Mouse (Mus musculus) layer of hippocampus, adult 9-11 months (tissue): ENCODE results near the gene Ccl25.
A peak's percentile ranks its signal among the peaks of the same experiment; 100 is the strongest.

Experiments
- DNase-seq: peaks from one replicate; pipeline ENCODE4 v3.0.0; 2022

Ccl25 gene

DNA sequence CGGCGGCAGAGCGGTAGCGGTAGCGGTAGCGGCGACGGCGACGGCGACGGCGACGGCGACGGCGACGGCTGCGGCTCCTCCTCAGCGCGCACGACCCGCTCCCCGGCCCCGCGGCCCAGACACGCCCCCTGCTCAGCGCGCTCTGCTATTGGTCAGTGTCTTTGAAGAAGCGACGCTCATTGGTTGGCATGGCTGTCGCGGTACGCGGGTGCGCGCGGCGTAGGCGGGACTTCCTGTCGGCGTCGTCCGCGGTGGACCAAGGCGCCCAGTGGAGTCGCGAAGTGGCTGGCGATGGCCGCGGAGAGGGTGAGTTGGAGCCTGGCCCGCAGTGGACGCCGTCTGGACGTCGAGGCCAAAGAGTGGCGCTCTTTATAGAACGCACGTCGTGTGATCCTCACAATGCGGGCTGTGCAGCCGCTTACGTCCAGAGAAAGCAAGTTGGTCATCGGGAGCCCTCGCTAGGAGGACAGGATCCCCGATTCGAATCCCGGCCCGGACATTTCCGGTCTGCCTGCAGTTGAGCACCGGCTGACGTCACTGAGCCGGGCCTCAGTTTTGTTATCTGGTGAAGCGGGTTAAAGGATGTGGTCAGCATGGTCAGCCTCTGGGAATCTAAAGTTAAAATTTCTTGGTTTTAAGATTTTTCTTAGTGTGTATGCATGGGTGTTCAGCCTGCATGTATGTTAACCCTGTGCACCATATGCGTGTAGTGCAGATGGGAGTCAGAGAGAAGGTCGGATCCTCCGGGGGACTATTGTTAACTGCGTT, at the start of gene Ccl25, which contains the start of gene Elavl1:
Gene Ccl25, plus strand, starts transcription at position 228 of the 768 bp plus-strand sequence.
Gene Elavl1, minus strand, starts transcription at position 431 of the 768 bp plus-strand sequence.
- peak; percentile 98 for DNase-seq

DNA sequence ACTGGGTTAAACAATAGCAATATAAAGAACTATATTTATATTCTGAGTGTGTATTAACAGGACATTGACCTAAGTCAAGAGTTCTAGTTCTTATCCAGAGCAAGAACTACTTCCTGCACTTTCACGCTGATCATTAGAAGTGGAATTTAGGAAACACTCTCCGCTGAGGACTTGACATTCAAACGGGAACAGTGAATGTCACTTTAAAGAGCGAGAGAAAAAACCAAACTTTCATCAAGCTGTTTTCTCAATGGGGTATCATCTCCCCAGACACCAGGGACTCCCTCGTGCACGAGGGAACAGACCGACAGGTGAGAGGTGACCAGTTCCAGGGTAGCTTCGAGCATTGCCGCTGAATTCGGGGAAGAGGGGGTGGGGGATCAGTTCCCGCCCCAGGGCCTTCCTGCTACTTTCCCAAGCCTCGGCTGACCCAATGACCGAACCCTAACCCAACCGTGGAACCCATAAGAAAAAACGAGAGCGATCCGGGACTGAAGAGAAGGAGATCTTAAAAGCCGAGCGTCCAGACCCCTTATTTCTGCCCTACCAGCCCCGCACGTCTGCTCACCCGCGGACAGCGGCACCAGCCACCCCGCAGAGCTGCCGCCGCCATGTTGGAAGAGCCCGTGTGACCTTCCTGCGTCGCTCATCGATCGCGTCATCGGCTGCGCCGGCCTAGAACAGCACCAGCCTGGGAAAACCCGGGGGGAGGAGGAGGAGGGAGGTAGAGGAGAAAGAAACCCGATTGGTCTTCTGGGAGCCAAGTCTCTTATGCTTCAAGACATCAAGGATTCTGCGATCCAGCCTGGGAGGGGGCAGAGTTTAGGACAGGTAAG, 49.5 kb upstream of the Ccl25 start, which contains the start of gene Timm44:
Gene Timm44, minus strand, starts transcription at position 639 of the 836 bp plus-strand sequence.
- DNase-seq = peak; percentile 97

DNA sequence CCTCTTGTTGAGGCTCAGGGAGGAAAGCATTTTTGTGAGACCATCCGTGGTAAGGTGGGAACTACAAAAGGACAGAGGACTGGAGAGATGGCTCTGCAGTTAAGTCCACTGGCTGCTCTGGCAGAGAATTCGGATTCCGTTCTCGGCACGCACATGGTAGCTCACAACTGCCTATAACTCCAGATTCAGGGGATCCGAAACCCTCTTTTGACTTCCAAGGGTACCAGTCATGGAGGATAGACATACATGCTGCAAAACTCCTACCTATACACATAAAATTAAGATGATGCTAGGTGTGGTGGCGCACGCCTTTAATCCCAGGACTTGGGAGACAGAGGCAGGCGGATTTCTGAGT, 48.9 kb upstream of the Ccl25 start:
- DNase-seq = no peak

DNA sequence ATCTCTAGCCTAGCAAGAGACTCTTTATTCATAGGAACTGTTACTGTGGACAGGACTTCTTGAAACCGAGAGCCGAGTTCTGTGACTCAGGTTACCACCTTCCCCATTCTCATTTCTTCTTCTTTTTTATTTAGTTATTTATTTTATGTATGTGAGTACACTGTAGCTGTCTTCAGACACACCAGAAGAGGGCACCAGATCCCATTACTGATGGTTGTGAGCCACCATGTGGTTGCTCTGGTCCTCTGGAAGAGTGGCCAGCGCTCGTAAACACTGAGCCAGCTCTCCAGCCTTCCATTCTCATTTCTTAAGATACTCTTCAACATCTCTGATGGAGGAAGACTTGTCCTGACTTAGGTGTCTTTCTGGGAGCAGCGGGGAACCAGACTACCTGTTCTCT, 32.3 kb upstream of the Ccl25 start:
- no peak for DNase-seq

DNA sequence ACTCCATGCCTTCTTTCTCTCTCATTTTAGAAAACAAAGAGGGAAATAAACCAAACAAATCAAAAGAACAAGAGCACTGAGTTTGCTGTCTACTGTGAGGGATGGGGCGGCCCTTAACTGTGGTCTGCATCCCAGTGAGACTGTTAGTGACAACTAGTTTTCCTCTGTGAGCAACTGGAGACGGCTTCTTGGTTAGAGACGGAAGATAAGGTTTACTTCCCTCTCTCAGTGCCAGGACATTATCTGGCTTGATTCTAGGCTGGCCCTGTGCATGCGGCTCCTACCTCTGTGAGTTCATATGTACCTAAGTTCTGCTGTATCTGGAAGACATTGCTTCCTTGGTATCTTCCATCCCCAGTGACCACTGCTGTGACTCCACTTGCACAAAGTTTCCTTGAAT, 27.2 kb upstream of the Ccl25 start:
- DNase-seq = no peak

DNA sequence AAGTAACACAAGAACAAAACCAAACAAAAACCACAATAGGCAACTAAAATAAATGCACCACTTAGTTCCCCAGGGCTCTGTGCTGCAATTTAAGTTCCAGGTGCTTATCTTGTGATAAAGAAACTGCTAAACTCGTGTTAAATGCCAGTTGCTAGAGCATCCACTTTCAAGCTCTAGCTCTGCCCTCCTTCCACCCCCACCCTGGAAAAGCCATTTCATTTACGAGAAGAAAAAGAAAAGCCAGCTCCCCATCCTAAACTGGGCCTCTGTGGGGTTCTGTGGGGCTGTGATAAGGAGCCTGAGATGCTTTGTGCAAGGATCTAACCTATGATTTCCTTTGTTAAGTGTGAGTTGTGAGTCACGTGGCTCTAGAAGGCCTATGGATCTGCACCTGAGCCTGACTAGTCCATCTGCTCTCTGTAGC, 20.9 kb upstream of the Ccl25 start:
- DNase-seq = peak; percentile 29

DNA sequence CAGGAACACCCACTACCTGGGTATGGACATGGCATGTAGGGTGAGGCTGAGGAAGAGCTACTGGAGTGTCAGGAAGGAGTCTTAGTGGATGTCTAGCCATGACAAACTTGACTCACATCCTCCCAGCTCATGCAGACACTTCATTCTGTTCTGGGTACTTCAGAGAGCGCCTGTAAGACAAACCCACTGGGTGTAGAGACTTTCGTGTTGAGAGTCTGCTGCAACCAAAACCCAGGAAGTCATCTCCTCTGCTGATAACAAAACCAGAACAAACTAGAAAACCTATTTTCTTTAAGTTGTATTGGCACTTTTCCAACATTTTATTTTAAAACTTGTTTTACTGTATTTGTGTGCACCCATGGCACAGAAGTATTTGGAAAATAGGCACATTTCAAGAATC, 19.2 kb upstream of the Ccl25 start:
- DNase-seq = no peak

DNA sequence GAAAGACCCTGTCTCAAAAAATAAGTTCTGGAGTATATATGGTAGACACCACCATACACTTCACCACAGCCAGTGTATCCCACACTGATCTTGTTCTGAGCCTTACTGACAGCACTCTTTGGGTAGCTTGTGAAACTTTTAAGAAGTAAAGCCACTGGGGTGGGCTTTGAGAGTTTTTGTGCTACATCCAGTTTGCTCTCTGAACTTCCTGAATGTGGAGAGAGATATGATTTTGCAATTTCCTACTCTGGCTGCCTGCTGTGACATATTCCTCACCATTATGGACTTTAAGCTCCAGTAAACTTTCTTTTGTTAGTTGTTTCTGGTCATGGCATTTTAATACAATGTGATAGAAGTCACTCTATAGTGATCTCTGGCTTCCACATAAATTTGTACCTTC, 12.9 kb upstream of the Ccl25 start:
- no peak for DNase-seq

DNA sequence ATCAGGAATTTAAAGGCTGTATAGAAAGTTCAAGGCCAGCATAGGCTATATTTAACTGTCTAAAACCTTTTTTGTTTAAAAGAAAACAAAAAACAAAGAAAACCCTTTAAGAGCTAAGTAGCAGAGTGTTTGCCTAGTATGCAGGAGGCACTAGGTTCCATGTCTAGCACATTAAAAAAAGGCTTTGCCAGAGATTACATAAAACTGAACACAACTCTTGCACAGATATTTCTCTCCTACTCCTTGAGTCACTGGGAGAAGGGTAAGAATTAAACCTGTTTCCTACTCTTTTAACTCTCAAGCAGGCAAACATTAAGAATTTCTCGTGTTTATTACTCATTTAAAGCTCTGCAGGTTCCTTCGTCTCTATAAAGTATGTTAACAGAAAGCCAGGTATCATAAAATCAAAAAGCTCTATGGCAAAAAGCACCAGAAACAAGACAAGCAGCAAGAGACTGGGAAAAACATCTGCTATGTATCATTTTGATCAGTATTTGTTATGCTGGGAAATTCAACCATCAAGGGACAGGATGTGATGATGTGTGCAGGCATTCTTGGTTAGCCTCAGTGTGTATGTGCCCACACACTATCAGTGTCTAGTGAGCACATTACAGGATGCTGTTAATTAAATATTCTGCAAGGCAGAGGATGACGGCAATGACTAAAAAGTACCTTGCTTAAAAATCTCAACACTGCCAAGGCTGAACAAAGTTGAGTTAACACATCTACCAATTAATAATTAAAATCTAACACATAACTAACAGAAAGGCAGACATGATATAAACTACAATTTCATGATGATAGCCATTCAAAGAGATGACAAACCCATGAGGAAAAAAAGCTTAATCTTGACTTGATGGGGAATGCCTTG, 11.5 kb upstream of the Ccl25 start:
- DNase-seq = peak; percentile 41

DNA sequence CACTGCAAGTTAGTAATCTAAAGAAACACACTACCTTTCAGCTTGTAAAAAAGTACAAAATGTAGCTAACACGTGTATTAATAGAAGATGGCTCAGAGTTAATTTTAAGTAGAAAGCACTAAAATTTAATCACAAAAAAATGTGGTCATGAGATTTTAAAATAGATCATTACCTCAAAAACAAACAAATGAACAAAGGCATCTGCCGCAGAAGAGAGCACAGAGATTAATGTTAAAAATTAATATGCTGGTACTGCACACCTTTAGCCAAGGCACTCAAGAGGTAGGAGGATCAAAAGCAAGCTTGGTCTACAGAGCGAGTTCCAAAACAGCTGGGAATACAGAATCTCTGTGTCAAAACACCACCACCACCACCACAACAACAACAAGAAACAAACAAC, 10.2 kb upstream of the Ccl25 start:
- no peak for DNase-seq

DNA sequence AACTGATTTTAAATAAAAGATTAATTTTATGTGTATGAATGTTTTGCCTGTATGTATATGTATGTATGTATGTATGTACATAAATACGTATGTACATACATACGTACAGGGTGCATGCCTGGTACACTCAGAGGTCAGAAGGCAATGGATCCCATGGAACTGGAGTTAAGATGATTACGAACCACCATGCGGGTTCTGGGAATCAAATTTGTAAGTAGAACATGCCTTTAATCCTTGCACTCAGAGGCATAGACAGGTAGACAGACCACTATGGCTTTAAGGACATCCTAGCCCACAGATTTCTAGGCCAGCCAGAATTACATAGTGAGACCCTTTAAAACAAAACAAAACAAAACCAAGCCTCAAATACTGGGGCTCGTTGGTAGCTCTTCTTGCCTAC, 6.9 kb upstream of the Ccl25 start:
- no peak for DNase-seq

DNA sequence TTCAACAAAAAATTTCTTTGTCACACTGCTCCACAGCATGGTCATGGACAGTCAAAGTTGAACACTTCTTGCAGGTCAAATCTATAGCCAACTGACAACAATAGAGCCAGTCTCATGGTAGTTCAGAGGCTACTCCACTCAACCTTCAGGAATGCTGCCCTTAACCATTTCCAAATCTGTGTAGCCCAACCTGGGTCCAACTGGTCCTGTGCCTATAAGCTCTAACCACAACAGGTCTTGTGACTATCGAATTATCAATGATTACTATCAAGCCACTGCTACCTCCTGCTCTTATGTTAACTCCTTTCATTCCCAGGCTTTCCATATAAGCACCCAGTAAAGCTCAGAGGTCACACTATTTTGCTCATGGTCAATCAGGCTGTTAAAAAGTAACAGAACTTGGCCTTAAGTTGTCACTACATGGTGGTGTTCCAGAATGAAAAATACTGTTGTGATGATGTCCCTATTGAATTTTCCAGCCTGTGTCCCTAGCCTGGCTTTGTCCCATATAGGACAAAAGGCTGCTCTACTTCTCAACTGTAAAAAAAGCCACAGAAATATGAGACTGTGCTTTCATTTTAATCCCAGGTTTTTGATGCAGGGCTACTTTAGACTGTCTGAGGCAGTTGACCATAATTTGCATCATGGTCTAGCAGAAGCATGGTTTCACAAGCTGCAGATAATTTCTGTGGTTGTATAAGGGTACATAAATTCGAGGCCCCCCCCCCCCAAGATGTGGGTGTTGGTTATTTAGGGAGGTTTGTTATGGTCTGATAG, 6.0 kb upstream of the Ccl25 start:
- no peak for DNase-seq

DNA sequence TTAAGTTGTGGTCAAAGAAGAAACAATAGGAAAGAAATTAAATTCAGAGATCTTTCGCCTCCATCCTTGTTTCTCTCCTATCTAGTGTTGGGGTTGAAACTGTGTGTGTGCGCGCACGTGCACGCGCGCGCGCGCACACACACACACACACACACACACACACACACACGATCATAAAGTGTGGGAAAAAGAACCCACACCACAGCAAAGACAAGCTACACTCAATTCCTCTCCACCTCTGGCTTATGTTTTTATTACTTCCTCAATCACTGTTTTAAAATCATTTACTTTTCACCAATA, 5.5 kb upstream of the Ccl25 start:
- DNase-seq = no peak

DNA sequence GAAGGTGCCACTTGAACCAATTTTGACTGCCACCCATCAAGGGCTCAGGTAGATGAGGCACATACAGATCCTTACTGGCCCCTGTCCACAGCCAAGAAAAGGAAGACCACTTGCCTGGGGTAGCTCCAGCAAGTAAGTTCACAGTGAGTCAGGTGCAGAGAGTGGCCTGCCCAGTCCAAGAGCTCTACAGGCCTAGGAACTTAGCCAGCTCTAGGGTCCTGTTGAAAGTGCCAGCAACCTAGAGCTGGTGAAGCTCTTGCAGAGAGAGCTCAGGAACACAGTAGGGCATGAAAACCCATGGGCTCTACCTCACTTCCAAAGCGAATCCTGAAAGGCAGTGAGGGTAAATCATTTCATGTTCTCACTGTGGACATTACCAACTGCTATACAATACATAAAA, 4.6 kb upstream of the Ccl25 start:
- DNase-seq = no peak

DNA sequence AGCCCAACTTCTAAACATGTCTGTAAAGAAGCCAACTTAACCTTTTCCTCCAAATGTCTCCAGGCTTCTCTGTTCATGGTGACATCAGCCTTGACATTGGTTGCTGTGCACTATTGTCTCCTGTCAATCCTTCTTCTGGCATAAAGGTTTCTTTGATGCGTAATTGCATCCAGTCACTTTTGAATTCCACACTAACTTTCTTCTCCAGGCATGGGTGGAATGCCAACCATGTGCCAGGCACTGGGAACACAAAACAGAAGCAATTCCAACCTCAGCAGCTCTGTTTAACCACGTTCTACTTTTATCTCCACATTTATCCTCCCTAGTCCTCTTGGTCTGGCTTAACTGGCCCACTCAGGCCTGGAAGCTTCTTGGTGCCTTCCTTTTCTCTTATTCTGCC, 4.0 kb upstream of the Ccl25 start:
- no peak for DNase-seq

DNA sequence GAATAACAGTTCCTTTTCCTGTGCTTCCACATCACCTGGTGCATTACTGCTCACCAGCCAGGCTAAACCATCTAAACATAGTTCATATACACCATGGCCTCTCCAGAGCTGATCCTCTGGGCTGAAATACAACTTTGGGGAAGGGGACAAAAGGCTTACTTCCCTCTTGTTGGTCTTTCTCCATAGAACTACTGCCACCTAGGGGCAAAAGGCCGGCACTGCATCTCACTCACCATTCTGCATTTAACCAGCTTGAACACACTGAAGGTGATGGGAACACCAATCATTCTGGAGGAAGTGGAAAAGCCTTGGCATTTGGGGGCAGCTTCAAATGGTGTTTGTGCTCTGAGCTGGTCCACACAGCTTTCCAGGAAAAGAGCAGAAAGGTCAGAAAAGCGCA, 2.5 kb upstream of the Ccl25 start:
- peak; percentile 79 for DNase-seq

DNA sequence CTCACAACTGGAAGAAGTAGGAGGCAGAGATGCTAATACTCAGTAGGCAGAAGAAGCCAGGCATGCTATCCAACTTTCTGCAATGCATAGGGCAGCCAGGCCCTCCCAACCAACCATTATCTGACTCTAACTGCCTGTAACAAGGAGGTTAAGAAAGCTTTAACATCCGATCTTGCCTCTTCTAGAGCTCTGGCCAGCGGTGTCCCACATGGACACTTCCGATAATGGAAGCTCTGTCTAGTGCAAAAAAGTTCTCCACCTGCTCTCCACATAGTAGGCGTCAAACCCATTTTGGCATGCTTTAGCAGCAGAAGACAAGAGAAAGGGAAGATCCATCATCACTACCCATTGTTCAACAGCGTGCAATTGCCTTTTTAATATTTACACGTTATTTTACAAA, 1.1 kb upstream of the Ccl25 start:
- DNase-seq = no peak

DNA sequence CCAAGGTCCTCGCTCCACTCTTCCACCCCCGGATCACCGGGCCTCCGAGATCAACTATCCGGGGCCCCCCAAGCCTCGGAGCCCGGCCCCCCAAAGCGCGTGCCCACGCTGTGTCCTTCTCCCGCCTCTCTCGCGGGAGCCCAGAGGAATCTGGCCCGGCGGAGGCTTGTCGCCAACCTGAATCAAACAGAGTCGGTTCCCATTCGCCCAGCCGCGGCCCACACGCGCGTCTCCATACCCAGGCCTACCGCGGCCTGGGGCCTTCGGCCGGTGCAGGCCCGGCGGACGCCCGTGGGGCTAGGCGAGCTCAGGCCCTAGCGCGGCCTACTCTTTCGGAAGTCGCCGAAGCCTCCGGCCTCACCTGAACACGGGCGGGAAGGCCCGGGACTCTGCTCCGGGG, 485 bp upstream of the Ccl25 start:
- peak; percentile 39 for DNase-seq

DNA sequence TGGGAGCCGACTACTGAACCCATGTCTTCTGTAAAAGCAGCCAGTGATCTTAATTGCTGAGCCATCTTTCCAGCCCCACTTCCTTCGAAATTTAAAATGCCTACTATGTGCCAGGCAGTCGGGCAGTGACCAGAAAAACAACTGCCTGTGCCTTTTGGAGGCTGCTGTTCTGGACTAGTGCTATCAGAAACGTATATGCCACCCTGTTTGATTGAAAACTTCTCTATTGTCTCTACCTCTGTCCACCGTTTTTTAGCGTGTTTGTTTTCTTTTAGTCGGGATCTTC, 684 bp downstream of the Ccl25 start:
- DNase-seq = no peak

DNA sequence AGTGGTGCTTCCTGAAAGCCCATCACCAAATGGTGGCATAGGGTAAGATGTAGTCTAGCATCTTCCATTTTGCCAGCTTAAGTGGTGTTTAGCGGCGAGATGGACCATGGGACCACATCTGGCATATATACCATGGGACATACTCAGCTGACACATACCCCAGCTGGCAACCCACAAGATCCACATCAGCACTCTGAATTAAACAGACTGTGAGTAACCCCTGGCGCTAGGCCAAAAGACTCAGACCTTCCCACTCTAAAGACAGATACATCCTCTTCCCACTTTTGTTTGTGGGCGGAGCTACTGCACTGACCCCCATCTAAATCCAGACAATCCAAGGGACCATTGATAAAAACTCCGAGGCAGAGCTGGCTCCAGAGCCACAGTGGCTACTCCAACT, 4.0 kb downstream of the Ccl25 start:
- peak; percentile 16 for DNase-seq

DNA sequence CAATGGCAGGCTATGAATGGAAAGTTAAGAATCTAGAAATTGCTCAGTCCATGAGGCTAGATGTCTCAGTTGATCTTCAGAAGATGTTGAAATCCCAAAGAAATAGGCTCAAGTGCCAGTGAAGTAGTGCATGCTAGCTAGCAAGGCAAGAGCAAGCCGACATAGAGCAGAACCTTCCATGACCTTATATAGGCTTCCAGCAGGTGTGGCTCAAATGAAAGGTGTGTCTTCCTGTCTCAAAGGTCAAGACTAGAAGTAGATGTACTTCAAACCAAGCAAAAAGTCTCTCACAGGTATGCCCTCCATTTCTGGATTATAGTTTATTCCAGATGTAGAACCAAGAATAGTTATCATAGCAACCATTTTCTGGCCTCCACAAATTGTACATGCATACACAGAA, 9.0 kb downstream of the Ccl25 start:
- no peak for DNase-seq

DNA sequence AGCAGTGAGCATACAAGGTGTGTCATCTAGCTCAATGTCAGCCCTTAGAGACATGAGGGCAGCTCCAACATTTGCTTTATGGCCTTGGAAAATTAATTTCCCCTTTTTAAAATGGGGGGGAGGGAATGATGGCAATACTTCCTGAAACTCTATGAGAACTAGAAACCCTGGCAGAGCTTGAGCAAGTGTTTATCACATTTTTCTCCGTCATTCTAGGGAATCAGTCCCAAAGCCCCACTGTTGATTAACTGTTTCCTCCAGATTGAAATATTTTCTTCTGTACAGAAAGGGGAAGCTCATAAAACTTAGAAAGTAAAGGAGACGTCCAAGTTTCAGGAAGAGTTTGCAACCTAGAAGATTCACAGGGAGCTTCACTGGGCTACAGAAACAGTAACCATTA, 10.7 kb downstream of the Ccl25 start:
- no peak for DNase-seq

DNA sequence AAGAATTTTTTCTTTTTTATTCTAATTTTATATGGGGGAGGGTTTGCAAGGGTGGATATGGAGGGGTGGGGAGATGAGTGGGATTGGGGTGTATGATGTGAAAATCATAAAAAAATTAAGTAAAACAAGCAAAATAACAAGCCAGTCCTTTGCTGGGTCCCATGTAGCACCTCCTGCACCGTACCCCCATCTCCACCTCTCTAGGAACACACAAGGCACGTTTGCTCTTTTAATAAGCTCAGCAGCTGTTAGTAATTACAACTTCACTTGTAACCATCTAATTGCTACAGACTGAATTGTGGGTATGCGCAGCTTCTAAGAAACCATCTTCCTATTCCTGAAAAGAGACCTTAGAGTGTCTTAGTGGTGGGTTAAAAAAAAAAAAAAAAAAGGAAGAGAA, 15.2 kb downstream of the Ccl25 start:
- DNase-seq = no peak
